Mouse (Mus musculus): Measurements from ENCODE around the gene Ei24.

- no peak for TF ChIP-seq TAL1 (IDR thresholded peaks at IDR 0.05; ENCODE audit: low read length)
- TF ChIP-seq GATA1 (IDR thresholded peaks at IDR 0.05; ENCODE audit: low read length) = no peak
Observed at GRCm38 (mm10) chr9:36814486-36814885, 17.3 kb upstream of the Ei24 start.

All from erythroblast, embryonic 14.5 days (primary cell).